Mouse (Mus musculus): ENCODE data around the gene Tarm1. TPM values are rescaled to one million over a fixed set of nuclear protein-coding genes. Genes with fewer than 3 reads are reported as not detected.

Tarm1 gene
- polyA plus RNA-seq, 1 experiment = 0.22 TPM

GRCm38 (mm10) chr7:3444678-3445077 lies 57.7 kb downstream of the Tarm1 start:
- 53% methylated on average over 3 of the region's 3 CpGs for WGBS
- DNase-seq (ENCODE audit: low read depth, low spot score) = no peak

- DNase-seq (ENCODE audit: low read depth, low spot score) = no peak
- 69% methylated on average over 10 of the region's 10 CpGs for WGBS
Measured at GRCm38 (mm10) chr7:3442476-3443062, 59.9 kb downstream of the Tarm1 start.

GRCm38 (mm10) chr7:3440526-3440925 lies 61.9 kb downstream of the Tarm1 start:
- DNase-seq (ENCODE audit: low read depth, low spot score) = no peak
- WGBS = 66% methylated on average over 8 of the region's 8 CpGs

- DNase-seq (ENCODE audit: low read depth, low spot score) = no peak
- WGBS = 87% methylated on average over 11 of the region's 11 CpGs
Measured at GRCm38 (mm10) chr7:3439984-3440383, 62.4 kb downstream of the Tarm1 start.

GRCm38 (mm10) chr7:3437941-3438340 lies 64.5 kb downstream of the Tarm1 start:
- no peak for DNase-seq (ENCODE audit: low read depth, low spot score)

More at GRCm38 (mm10) chr7:3437941-3438340, 64.5 kb downstream of the Tarm1 start:
- 29% methylated on average over 5 of the region's 5 CpGs for WGBS

Other genes with a start within 250 kb of the Tarm1 start
- 127 and 164 TPM in 2 replicates for gene Myadm, start 213.5 kb downstream of the Tarm1 start, polyA plus RNA-seq (2012; rRNA removed)
- 0.51 and 0.99 TPM in 2 replicates for gene Prkcg, start 213.4 kb downstream of the Tarm1 start, polyA plus RNA-seq (2012; rRNA removed)
- 4.0 and 5.9 TPM in 2 replicates for gene Cacng7, start 169.7 kb downstream of the Tarm1 start, polyA plus RNA-seq (2012; rRNA removed)
- 0.20 and 0.38 TPM in 2 replicates for gene Cacng8, start 111.9 kb downstream of the Tarm1 start, polyA plus RNA-seq (2012; rRNA removed)
- gene Cacng6, start 78.4 kb downstream of the Tarm1 start, polyA plus RNA-seq (2012; rRNA removed) = 0.12 TPM in 1 of 2 replicates, not detected in the other
- gene Oscar, start 113.5 kb upstream of the Tarm1 start, polyA plus RNA-seq (2012; rRNA removed) = 0.05 and 0.24 TPM in 2 replicates
- gene Ndufa3, start 114.7 kb upstream of the Tarm1 start, polyA plus RNA-seq (2012; rRNA removed) = 386 and 407 TPM in 2 replicates
- 7.8 and 9.0 TPM in 2 replicates for gene Tfpt, start 127.3 kb upstream of the Tarm1 start, polyA plus RNA-seq (2012; rRNA removed)
- gene Prpf31, start 127.4 kb upstream of the Tarm1 start, polyA plus RNA-seq (2012; rRNA removed) = 27.6 and 28.5 TPM in 2 replicates
- gene Cnot3, start 142.6 kb upstream of the Tarm1 start, polyA plus RNA-seq (2012; rRNA removed) = 63.0 and 68.0 TPM in 2 replicates
- gene Leng1, start 163.2 kb upstream of the Tarm1 start, polyA plus RNA-seq (2012; rRNA removed) = 6.5 and 7.4 TPM in 2 replicates
- gene Tmc4, start 174.9 kb upstream of the Tarm1 start, polyA plus RNA-seq (2012; rRNA removed) = 223 and 306 TPM in 2 replicates
- 71.6 and 77.5 TPM in 2 replicates for gene Tsen34, start 190.2 kb upstream of the Tarm1 start, polyA plus RNA-seq (2012; rRNA removed)
- gene Mboat7, start 190.9 kb upstream of the Tarm1 start, polyA plus RNA-seq (2012; rRNA removed) = 41.4 and 49.5 TPM in 2 replicates
- 1,977 and 2,102 TPM in 2 replicates for gene Rps9, start 201.4 kb upstream of the Tarm1 start, polyA plus RNA-seq (2012; rRNA removed)
- gene Pirb, start 217.8 kb upstream of the Tarm1 start, polyA plus RNA-seq (2012; rRNA removed) = 6.8 and 12.0 TPM in 2 replicates

All from large intestine, adult 2 months (tissue).